Mouse (Mus musculus) bone marrow macrophage, adult 2 months (primary cell): ENCODE data around the gene Dnah8.

Experiments used
- CTCF ChIP-seq: IDR thresholded peaks from 2 replicates; pipeline ENCODE4 v1.5.1; 2012; ENCODE audit warnings: low read depth, mild to moderate bottlenecking, low read length, moderate library complexity
- POLR2A ChIP-seq: IDR thresholded peaks from 2 replicates; pipeline ENCODE4 v1.6.1; 2012; ENCODE audit warnings: mild to moderate bottlenecking, low read depth, low read length, borderline replicate concordance

GRCm38 (mm10) chr17:30849813-30850212, 225.7 kb downstream of the Dnah8 start:
- TF ChIP-seq POLR2A: no peak
- no peak for TF ChIP-seq CTCF
